Mouse (Mus musculus) CH12.LX (cell line): ENCODE results near the gene Cd86. TPM values are rescaled to one million over a fixed set of nuclear protein-coding genes. Genes with fewer than 3 reads are reported as not detected.

Experiments used
- DNase-seq: peaks from one replicate; pipeline ENCODE4 v3.0.0-alpha.2; 2013; ENCODE audit errors: extremely low read depth
- H3K27ac ChIP-seq: 2 replicates; pipeline ENCODE4 v1.5.1; 2012; ENCODE audit warnings: low read depth, mild to moderate bottlenecking, control low read depth, moderate library complexity; ENCODE audit not compliant: insufficient read depth
- H3K27me3 ChIP-seq: replicated peaks from 2 replicates; pipeline ENCODE3; 2012; ENCODE audit warnings: inconsistent platforms
- H3K36me3 ChIP-seq, 2 experiments: replicated peaks in 1 of 2; 2 replicates each; pipeline versions ENCODE3 to v1.6.1; 2012; ENCODE audit warnings: inconsistent platforms in 1 of 2, low read length in 1 of 2, mild to moderate bottlenecking in 1 of 2, mixed read lengths in 1 of 2, moderate library complexity in 1 of 2; ENCODE audit not compliant: control insufficient read depth in 1 of 2, insufficient read depth in 1 of 2
- H3K4me1 ChIP-seq, 2 experiments: 2 replicates each; pipeline ENCODE4 v1.6.1; 2012; ENCODE audit warnings: inconsistent platforms in 1 of 2, moderate library complexity in 1 of 2; ENCODE audit not compliant: insufficient read depth in 2 of 2, control insufficient read depth in 1 of 2
- H3K4me2 ChIP-seq: 2 replicates; pipeline ENCODE4 v1.6.1; 2012; ENCODE audit warnings: low read depth, mild to moderate bottlenecking, control low read depth; ENCODE audit not compliant: poor library complexity, insufficient read depth, severe bottlenecking
- H3K4me3 ChIP-seq, 3 experiments: fragments of 150-350 bp in 1 of 3; sonication (generic) in 1 of 3; replicated peaks in 1 of 3; 2 replicates each; pipeline versions ENCODE3 to v1.5.1; 2011 to 2012; ENCODE audit warnings: low read depth in 2 of 3, low read length in 2 of 3, mild to moderate bottlenecking in 2 of 3, moderate library complexity in 2 of 3, control low read depth in 1 of 3, improper control_type of control experiment in 1 of 3, inconsistent platforms in 1 of 3, mixed read lengths in 1 of 3; ENCODE audit not compliant: poor library complexity in 1 of 3
- H3K79me2 ChIP-seq: replicated peaks from 2 replicates; pipeline ENCODE4 v1.6.1; 2012; ENCODE audit warnings: mild to moderate bottlenecking, moderate library complexity; ENCODE audit not compliant: control insufficient read depth, poor library complexity, insufficient read depth, severe bottlenecking; ENCODE audit errors: extremely low read depth
- H3K9ac ChIP-seq: 2 replicates; pipeline ENCODE4 v1.6.1; 2012; ENCODE audit warnings: low read depth, mild to moderate bottlenecking, control low read depth, moderate library complexity; ENCODE audit not compliant: insufficient read depth
- H3K9me3 ChIP-seq: replicated peaks from 2 replicates; pipeline ENCODE3; 2012; ENCODE audit warnings: low read length, inconsistent platforms, mixed read lengths
- CTCF ChIP-seq, 2 experiments: IDR thresholded peaks in 1 of 2; conservative IDR thresholded peaks in 1 of 2; 2 replicates each; pipeline ENCODE4 v1.5.1; 2011 to 2012; ENCODE audit warnings: low read depth in 2 of 2, low read length in 2 of 2, improper control_type of control experiment in 1 of 2, inconsistent platforms in 1 of 2, mild to moderate bottlenecking in 1 of 2, moderate library complexity in 1 of 2
- E2F4 ChIP-seq: IDR thresholded peaks from 2 replicates; pipeline ENCODE4 v1.6.1; 2011; ENCODE audit warnings: low read depth, low read length, improper control_type of control experiment; ENCODE audit not compliant: insufficient replicate concordance
- EP300 ChIP-seq: IDR thresholded peaks from 2 replicates; pipeline ENCODE4 v1.6.1; 2011; ENCODE audit warnings: low read length, improper control_type of control experiment
- GABPA ChIP-seq: IDR thresholded peaks from 2 replicates; pipeline ENCODE4 v1.6.1; 2012; ENCODE audit warnings: low read depth, low read length, improper control_type of control experiment, inconsistent platforms; ENCODE audit not compliant: insufficient replicate concordance
- IRF4 ChIP-seq: IDR thresholded peaks from 2 replicates; pipeline ENCODE4 v1.6.1; 2014; ENCODE audit warnings: low read depth, mild to moderate bottlenecking, inconsistent platforms, low read length, improper control_type of control experiment
- MAFK ChIP-seq: IDR thresholded peaks from 2 replicates; pipeline ENCODE4 v1.6.1; 2011; ENCODE audit warnings: low read length, improper control_type of control experiment; ENCODE audit not compliant: insufficient replicate concordance
- MAX ChIP-seq: IDR thresholded peaks from 2 replicates; pipeline ENCODE4 v1.6.1; 2011; ENCODE audit warnings: low read length, improper control_type of control experiment
- MXI1 ChIP-seq: IDR thresholded peaks from 2 replicates; pipeline ENCODE4 v1.6.1; 2011; ENCODE audit warnings: mild to moderate bottlenecking, low read depth, low read length, improper control_type of control experiment
- NELFE ChIP-seq: IDR thresholded peaks from 2 replicates; pipeline ENCODE4 v1.6.1; 2011; ENCODE audit warnings: low read depth, low read length, improper control_type of control experiment
- POLR2A ChIP-seq: IDR thresholded peaks from 2 replicates; pipeline ENCODE4 v1.6.1; 2011; ENCODE audit warnings: low read depth, mild to moderate bottlenecking, improper control_type of control experiment, low read length
- RAD21 ChIP-seq: IDR thresholded peaks from 2 replicates; pipeline ENCODE4 v1.6.1; 2011; ENCODE audit warnings: low read depth, mild to moderate bottlenecking, low read length, improper control_type of control experiment, moderate library complexity
- USF1 ChIP-seq: IDR thresholded peaks from 2 replicates; pipeline ENCODE4 v1.6.1; 2014; ENCODE audit warnings: low read depth, mild to moderate bottlenecking, inconsistent platforms, low read length, improper control_type of control experiment
- USF2 ChIP-seq: conservative IDR thresholded peaks from 2 replicates; pipeline ENCODE4 v1.6.1; 2011; ENCODE audit warnings: low read depth, low read length, improper control_type of control experiment
- ZC3H11A ChIP-seq: IDR thresholded peaks from 2 replicates; pipeline ENCODE4 v1.6.1; 2012; ENCODE audit warnings: low read depth, mild to moderate bottlenecking, inconsistent platforms, low read length, improper control_type of control experiment
- ZKSCAN1 ChIP-seq: IDR thresholded peaks from 2 replicates; pipeline ENCODE4 v1.6.1; 2012; ENCODE audit warnings: low read depth, inconsistent platforms, low read length, improper control_type of control experiment, borderline replicate concordance
- dilution Hi-C: fragments of 300-500 bp; cut with MboI; formaldehyde crosslinking; loops from 2 replicates; pipeline ENCODE4 v1.14.3; 2020; ENCODE audit warnings: low sequenced_read_pairs; ENCODE audit not compliant: extremely low pct_unique_long_range_greater_than_20kb, extremely low pct_ligation_motif_present
- in situ Hi-C: fragments of 300-500 bp; cut with MboI; formaldehyde crosslinking; loops from 3 replicates; pipeline ENCODE4 v1.14.3; 2019; ENCODE audit warnings: low sequenced_read_pairs, low pct_ligation_motif_present, low pct_unique_long_range_greater_than_20kb, mixed read lengths
- polyA plus RNA-seq: library from polyadenylated mRNA; unstranded; fragments of >175 nt; gene quantifications from 2 replicates; pipeline ENCODE4 v1.2.1, GENCODE M21; 2012; ENCODE audit warnings: low read depth; ENCODE audit not compliant: insufficient read length
- total RNA-seq, 2 experiments: library from RNA; depleted of rRNA; stranded (reverse); fragments of 300-350 nt in 1 of 2; fragments of >200 nt in 1 of 2; gene quantifications; 2 replicates each; pipeline ENCODE4 v1.2.3; 2012 to 2014

Cd86 gene
- total and polyA plus RNA-seq, 3 experiments, result 102 to 191 (median 113) TPM

DNA sequence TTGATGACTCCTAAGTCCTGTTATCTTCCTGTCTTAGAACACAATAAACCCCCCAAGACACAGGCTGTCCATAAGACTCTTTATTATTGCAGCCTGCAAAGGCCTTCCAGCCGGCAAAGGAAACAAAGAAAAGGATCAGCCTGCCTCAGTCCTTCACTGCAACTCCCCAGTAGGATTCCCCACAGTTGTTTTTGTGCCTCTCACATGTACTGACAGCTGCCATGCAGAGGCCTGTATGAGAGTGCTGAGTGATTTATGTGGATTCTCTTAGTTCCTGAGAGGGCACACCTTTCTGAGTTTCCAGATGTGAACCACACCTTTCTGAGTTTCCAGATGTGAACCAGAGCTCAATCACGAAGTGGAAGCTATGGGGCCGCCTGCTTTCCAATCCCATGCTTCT, 83.8 kb downstream of the Cd86 start:
- Histone ChIP-seq H3K27ac (no peak overlapping the region), H3K79me2 (no peaks in the 10 kb centered on the region), H3K27me3 (no peaks in the 10 kb centered on the region), H3K36me3 (no peaks in the 10 kb centered on the region), H3K9me3 (no peaks in the 10 kb centered on the region), H3K4me2 (no peak overlapping the region), H3K9ac (no peak overlapping the region), H3K4me1 (no peaks in the 10 kb centered on the region), H3K4me3 (no peak overlapping the region)
- in situ Hi-C loops (loop anchor here (5.0 kb wide), 1 partner anchor 45 kb away; no protein-coding TSS in a partner anchor), dilution Hi-C loops (no loop called here)
- TF ChIP-seq GABPA (no peak), E2F4 (no peak), USF2 (no peak), USF1 (no peak), POLR2A (no peak), NELFE (no peak), ZC3H11A (no peak), ZKSCAN1 (no peak), RAD21 (no peak), CTCF (conservative IDR thresholded peaks at IDR 0.05 in 1 of 2, IDR thresholded peaks at IDR 0.05 in 1 of 2; ENCODE audit: low read depth in 2 of 2, low read length in 2 of 2) (no peak), MAX (no peak), IRF4 (no peak), MXI1 (no peak)
- DNase-seq, result no peak

DNA sequence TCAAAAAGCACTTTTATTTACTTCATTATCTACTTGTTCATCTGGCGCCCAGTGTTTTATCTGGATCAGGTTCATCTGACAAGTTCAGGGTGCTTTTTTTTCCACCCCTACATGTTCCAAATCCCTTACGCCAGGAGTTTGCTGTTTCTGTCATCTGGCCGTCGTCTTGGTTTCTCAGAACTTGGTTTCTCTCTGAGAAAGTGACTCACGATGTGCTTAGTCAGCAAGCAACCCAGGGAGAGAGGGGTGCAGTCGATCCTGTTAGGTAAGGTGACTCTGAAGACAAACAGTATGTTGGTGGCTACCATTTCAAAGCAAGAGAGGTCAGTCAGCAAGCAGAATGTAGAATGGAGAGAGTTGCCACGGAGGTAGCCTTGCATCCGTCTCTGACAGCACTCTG, 93.9 kb downstream of the Cd86 start:
- Histone ChIP-seq H3K9me3 (no peaks in the 10 kb centered on the region), H3K27me3 (no peaks in the 10 kb centered on the region)
- dilution Hi-C loops, result no loop called here

More for the DNA sequence above, 93.9 kb downstream of the Cd86 start:
- Histone ChIP-seq H3K4me3 (no peak overlapping the region), H3K36me3 (no peaks in the 10 kb centered on the region), H3K27ac (no peak overlapping the region), H3K4me2 (0 out of 2 replicates have a peak overlapping the region, but pooled peaks have one; percentile 23), H3K9ac (peak overlapping the region; percentile 12; the same call in 1 of the 2 replicates), H3K4me1 (peaks cover 3 to 5% of the 10 kb centered on the region in 2 experiments; a peak in 2 of 4 replicates), H3K79me2 (no peaks in the 10 kb centered on the region)
- in situ Hi-C loops, result no loop called here
- DNase-seq, result no peak
- no peak for TF ChIP-seq EP300
- TF ChIP-seq MAFK, result peak; percentile 94
